Mouse (Mus musculus) frontal cortex, postnatal 25 days (tissue): ENCODE results near the gene Dmrt2.

Source experiments
- DNase-seq, 2 experiments: peaks; one replicate each; pipeline ENCODE4 v3.0.0; 2022; ENCODE audit warnings: low spot score in 2 of 2

Gene Dmrt2

DNA sequence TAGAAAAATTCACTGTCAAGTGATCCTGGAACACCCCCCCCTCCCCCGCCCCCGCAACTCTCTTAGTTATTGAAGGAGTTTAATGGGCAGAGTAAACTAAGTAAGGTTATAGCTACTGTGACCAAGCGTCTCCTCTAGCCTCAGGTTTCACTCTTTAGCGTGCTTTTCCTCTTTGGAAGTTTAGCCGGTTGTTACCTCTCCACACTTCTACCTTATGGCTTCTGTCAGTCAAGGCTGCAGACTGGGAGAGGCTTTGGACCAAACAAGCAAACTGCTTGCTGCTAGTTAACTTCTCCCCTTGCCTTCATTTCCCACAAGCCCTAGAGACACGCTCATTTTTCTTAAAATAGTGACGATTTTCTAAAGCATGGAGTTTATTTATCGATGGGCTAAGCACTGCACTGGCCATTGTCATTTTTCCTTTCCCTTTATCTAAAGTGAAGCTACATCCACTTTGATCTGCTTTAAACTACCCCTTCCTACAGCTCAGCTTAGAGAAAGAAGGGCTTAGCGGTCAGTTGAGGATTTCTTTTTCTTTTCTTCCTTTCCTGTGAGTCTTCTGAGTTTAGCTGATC is 3.7 kb downstream of the Dmrt2 start:
- DNase-seq = no peak

DNA sequence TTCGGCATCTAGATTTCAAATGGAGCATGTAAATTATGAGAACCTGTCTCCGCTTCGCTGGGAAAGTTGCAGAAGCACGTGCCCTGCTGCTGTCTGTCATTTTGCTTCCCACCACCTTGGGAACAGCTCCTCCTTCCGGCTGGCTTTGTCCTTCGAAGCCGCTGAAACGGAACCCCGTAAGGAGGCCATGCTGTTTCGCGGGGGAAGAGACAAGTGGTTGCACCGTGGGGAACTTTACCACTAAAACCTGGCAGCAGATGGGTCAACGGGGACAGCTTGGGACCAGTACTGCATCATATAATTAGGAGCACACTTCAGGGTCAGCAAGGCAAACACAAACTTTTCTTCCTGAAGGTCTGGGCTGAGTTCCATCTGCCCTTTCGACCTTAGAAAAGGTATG is 26.6 kb downstream of the Dmrt2 start:
- no peak for DNase-seq

DNA sequence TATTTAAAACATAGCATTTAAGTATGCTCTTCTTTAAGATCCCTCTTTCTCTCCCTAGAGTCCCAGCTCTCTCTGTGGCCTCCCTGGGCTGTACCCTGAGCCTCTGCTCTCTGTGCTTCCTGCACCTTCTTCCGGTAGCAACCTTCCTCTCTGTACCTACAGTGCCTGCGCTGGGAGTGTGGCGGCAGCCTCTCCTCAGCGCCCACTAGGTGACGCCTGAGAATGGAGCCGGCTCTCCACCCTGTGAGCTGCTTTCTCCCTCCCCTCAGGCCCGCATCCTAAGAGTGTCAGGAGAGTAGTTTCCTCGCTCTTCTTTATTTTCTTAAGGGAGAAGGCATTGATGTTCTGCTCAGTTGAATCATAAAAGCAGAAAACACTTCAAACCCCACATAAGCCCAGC is 41.2 kb downstream of the Dmrt2 start:
- peak; percentile 9 to 10 for DNase-seq

DNA sequence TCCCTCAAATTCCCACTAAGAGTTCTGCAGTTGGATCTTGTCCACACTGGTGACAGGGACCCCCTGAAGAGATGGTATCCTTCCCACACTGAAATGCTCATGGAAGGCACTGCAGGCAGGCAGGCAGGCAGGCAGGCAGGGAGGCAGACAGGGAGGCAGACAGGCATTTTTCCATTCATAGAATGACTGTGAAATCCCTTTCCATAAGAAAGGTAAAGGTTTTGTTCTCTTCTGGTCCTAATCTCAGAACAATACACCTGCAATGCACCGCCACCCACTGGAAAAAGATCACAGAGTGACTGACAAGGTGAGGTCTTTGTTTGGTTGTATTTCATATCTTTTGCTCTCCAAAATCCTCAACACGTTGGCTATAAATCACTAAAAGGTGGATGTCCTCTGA is 42.7 kb downstream of the Dmrt2 start:
- DNase-seq = no peak

DNA sequence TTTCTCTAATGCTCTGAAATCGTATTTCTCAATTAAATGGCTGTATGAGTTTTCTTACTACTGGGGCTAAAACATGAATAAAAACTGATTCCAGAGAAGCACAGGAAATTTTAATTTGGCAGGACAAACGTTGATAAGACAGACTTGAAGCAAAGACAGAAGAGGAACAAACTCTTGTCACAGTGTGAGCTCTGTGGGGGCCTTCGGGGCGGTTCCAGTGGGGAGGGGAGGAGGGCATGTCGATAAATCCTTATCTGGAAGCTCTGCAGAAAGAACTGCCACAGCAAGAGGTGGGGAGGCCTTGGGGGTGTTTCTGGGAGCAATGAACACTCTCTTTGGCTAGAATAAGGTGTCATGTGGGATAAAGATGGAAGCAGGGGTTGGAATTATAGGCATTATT is 50.4 kb downstream of the Dmrt2 start:
- no peak for DNase-seq
